Mouse (Mus musculus) embryonic facial prominence, embryonic 13.5 days (tissue): ENCODE results near the gene Tcf7. TPM values are rescaled to one million over a fixed set of nuclear protein-coding genes. Genes with fewer than 3 reads are reported as not detected.

ENCODE experiments used
- ATAC-seq: fragments of 200-750 bp; cut with Nextera tagmentation; 2 replicates; pipeline ENCODE4 v1.8.0; 2017; ENCODE audit warnings: low read depth; ENCODE audit not compliant: insufficient number of reproducible peaks, insufficient read depth, low FRiP score, low TSS enrichment
- H3K27ac ChIP-seq: fragments of 300-500 bp; sonication (generic); 2 replicates; pipeline ENCODE4 v1.5.1; 2015; ENCODE audit warnings: moderate library complexity, mild to moderate bottlenecking, inconsistent platforms
- H3K27me3 ChIP-seq: fragments of 300-500 bp; sonication (generic); 2 replicates; pipeline ENCODE4 v1.6.1; 2015; ENCODE audit warnings: mild to moderate bottlenecking, inconsistent platforms
- H3K36me3 ChIP-seq: fragments of 300-500 bp; sonication (generic); 2 replicates; pipeline ENCODE4 v1.6.1; 2015; ENCODE audit warnings: mild to moderate bottlenecking, inconsistent platforms
- H3K4me1 ChIP-seq: fragments of 300-500 bp; sonication (generic); 2 replicates; pipeline ENCODE4 v1.6.1; 2015; ENCODE audit warnings: inconsistent platforms
- H3K4me2 ChIP-seq: fragments of 300-500 bp; sonication (generic); 2 replicates; pipeline ENCODE4 v1.6.1; 2015; ENCODE audit warnings: moderate library complexity, mild to moderate bottlenecking, inconsistent platforms
- H3K4me3 ChIP-seq: fragments of 300-500 bp; sonication (generic); 2 replicates; pipeline ENCODE4 v1.5.1; 2015; ENCODE audit warnings: mild to moderate bottlenecking, inconsistent platforms
- H3K9ac ChIP-seq: fragments of 300-500 bp; sonication (generic); 2 replicates; pipeline ENCODE4 v1.6.1; 2015; ENCODE audit warnings: mild to moderate bottlenecking, inconsistent platforms
- H3K9me3 ChIP-seq: fragments of 300-500 bp; sonication (generic); 2 replicates; pipeline ENCODE4 v1.6.1; 2016; ENCODE audit warnings: inconsistent platforms
- WGBS: fragments of 180-500 bp; shearing (Covaris S2); methylation state at CpG from one replicate; pipeline ENCODE4 v1.1.7; 2015; ENCODE audit warnings: mixed read lengths; 5-methylcytosine and 5-hydroxymethylcytosine counted together
- polyA plus RNA-seq: library from polyadenylated mRNA; unstranded; fragments of >200 nt; fragmentation: Nextera tagmentation; extraction: Ambion mirVana; gene quantifications from 2 replicates; pipeline ENCODE4 v1.2.1, GENCODE M21; 2015

Gene Tcf7
- polyA plus RNA-seq, 1 experiment from 2014 or later, result 8.6 TPM

GRCm38 (mm10) chr11:52281568-52282328 lies 1.1 kb downstream of the Tcf7 start:
- ATAC-seq, result no peak
- Histone ChIP-seq H3K27me3 (peaks cover 49% of the 10 kb centered on the region), H3K27ac (no peak overlapping the region), H3K36me3 (peaks cover 3% of the 10 kb centered on the region; the same call in 1 of the 2 replicates), H3K4me1 (peaks cover 30% of the 10 kb centered on the region), H3K9ac (no peak overlapping the region), H3K4me2 (peak overlapping the region; percentile 95), H3K4me3 (peak overlapping the region; percentile 68), H3K9me3 (no peaks in the 10 kb centered on the region)
- 66% methylated on average over 19 of the region's 19 CpGs for WGBS

- ATAC-seq, result no peak
- peaks cover 3% of the 10 kb centered on the region; the same call in 1 of the 2 replicates for H3K36me3 ChIP-seq
- H3K27me3 ChIP-seq, result peaks cover 41% of the 10 kb centered on the region
- H3K9me3 ChIP-seq, result no peaks in the 10 kb centered on the region
- H3K9ac ChIP-seq, result no peak overlapping the region
- H3K4me2 ChIP-seq, result peak overlapping the region; percentile 95
- H3K4me1 ChIP-seq, result peaks cover 22% of the 10 kb centered on the region
- H3K4me3 ChIP-seq, result no peak overlapping the region
- no peak overlapping the region for H3K27ac ChIP-seq
- WGBS, result 91% methylated on average over 11 of the region's 11 CpGs
These were observed 2.0 kb downstream of the Tcf7 start for GRCm38 (mm10) chr11:52280566-52281455.

GRCm38 (mm10) chr11:52279611-52280145 lies 3.1 kb downstream of the Tcf7 start:
- Histone ChIP-seq H3K4me3 (no peak overlapping the region), H3K4me2 (no peak overlapping the region), H3K27ac (no peak overlapping the region), H3K9ac (no peak overlapping the region), H3K4me1 (peaks cover 22% of the 10 kb centered on the region), H3K27me3 (peaks cover 29% of the 10 kb centered on the region), H3K36me3 (peaks cover 3% of the 10 kb centered on the region; the same call in 1 of the 2 replicates), H3K9me3 (no peaks in the 10 kb centered on the region)
- no peak for ATAC-seq
- WGBS, result 90% methylated on average over 8 of the region's 8 CpGs

- 93% methylated on average over 6 of the region's 6 CpGs for whole genome bisulfite sequencing
- no peak overlapping the region for H3K9ac ChIP-seq
- ATAC-seq, result no peak
- no peak overlapping the region for H3K27ac ChIP-seq
- no peak overlapping the region for H3K4me3 ChIP-seq
- H3K4me1 ChIP-seq, result peaks cover 16% of the 10 kb centered on the region
- H3K27me3 ChIP-seq, result peaks cover 23% of the 10 kb centered on the region
- H3K9me3 ChIP-seq, result no peaks in the 10 kb centered on the region
- no peak overlapping the region for H3K4me2 ChIP-seq
- H3K36me3 ChIP-seq, result peaks cover 3% of the 10 kb centered on the region; the same call in 1 of the 2 replicates
These were observed 3.8 kb downstream of the Tcf7 start for GRCm38 (mm10) chr11:52278991-52279390.

- peaks cover 16% of the 10 kb centered on the region for H3K27me3 ChIP-seq
- H3K4me3 ChIP-seq, result no peak overlapping the region
- peaks cover 17% of the 10 kb centered on the region for H3K4me1 ChIP-seq
- H3K36me3 ChIP-seq, result peaks cover 3% of the 10 kb centered on the region; the same call in 1 of the 2 replicates
- WGBS, result 92% methylated on average over 3 of the region's 3 CpGs
- no peak overlapping the region for H3K27ac ChIP-seq
- no peaks in the 10 kb centered on the region for H3K9me3 ChIP-seq
- no peak for ATAC-seq
- no peak overlapping the region for H3K4me2 ChIP-seq
- H3K9ac ChIP-seq, result no peak overlapping the region
These were observed 4.7 kb downstream of the Tcf7 start for GRCm38 (mm10) chr11:52278164-52278563.

- Histone ChIP-seq H3K4me3 (no peak overlapping the region), H3K27ac (no peak overlapping the region), H3K9me3 (no peaks in the 10 kb centered on the region), H3K9ac (no peak overlapping the region), H3K4me1 (peaks cover 19% of the 10 kb centered on the region), H3K36me3 (peaks cover 3% of the 10 kb centered on the region; the same call in 1 of the 2 replicates), H3K27me3 (peaks cover 16% of the 10 kb centered on the region), H3K4me2 (no peak overlapping the region)
- ATAC-seq, result no peak
- WGBS, result 93% methylated on average over 6 of the region's 6 CpGs
These were observed 5.2 kb downstream of the Tcf7 start for GRCm38 (mm10) chr11:52277433-52278150.

GRCm38 (mm10) chr11:52276961-52277391 lies 5.8 kb downstream of the Tcf7 start:
- Histone ChIP-seq H3K4me3 (no peak overlapping the region), H3K27me3 (peaks cover 15% of the 10 kb centered on the region), H3K27ac (no peak overlapping the region), H3K36me3 (peaks cover 3% of the 10 kb centered on the region; the same call in 1 of the 2 replicates), H3K9ac (no peak overlapping the region), H3K4me1 (peaks cover 23% of the 10 kb centered on the region), H3K4me2 (no peak overlapping the region), H3K9me3 (no peaks in the 10 kb centered on the region)
- WGBS, result 87% methylated on average over 8 of the region's 8 CpGs
- ATAC-seq, result no peak

GRCm38 (mm10) chr11:52275774-52276555 lies 6.8 kb downstream of the Tcf7 start:
- ATAC-seq, result no peak
- WGBS, result 74% methylated on average over 9 of the region's 9 CpGs
- H3K36me3 ChIP-seq, result peaks cover 3% of the 10 kb centered on the region; the same call in 1 of the 2 replicates

GRCm38 (mm10) chr11:52275366-52275765 lies 7.4 kb downstream of the Tcf7 start:
- Histone ChIP-seq H3K4me3 (no peak overlapping the region), H3K4me1 (peaks cover 25% of the 10 kb centered on the region), H3K36me3 (peaks cover 3% of the 10 kb centered on the region; the same call in 1 of the 2 replicates), H3K9me3 (no peaks in the 10 kb centered on the region), H3K27me3 (no peaks in the 10 kb centered on the region), H3K9ac (no peak overlapping the region), H3K4me2 (no peak overlapping the region), H3K27ac (no peak overlapping the region)
- ATAC-seq, result no peak
- WGBS, result 81% methylated on average over 8 of the region's 8 CpGs

More at GRCm38 (mm10) chr11:52275774-52276555, 6.8 kb downstream of the Tcf7 start:
- peaks cover 25% of the 10 kb centered on the region for H3K4me1 ChIP-seq
- H3K4me2 ChIP-seq, result no peak overlapping the region
- H3K9me3 ChIP-seq, result no peaks in the 10 kb centered on the region
- H3K4me3 ChIP-seq, result no peak overlapping the region
- H3K27ac ChIP-seq, result no peak overlapping the region
- H3K27me3 ChIP-seq, result peaks cover 5% of the 10 kb centered on the region; the same call in 1 of the 2 replicates
- no peak overlapping the region for H3K9ac ChIP-seq

GRCm38 (mm10) chr11:52274456-52275112 lies 8.2 kb downstream of the Tcf7 start:
- H3K4me1 ChIP-seq, result peaks cover 25% of the 10 kb centered on the region
- H3K4me2 ChIP-seq, result no peak overlapping the region
- peaks cover 3% of the 10 kb centered on the region; the same call in 1 of the 2 replicates for H3K36me3 ChIP-seq
- H3K9me3 ChIP-seq, result no peaks in the 10 kb centered on the region
- no peak for ATAC-seq
- no peak overlapping the region for H3K27ac ChIP-seq
- no peak overlapping the region for H3K9ac ChIP-seq
- no peak overlapping the region for H3K4me3 ChIP-seq
- WGBS, result 85% methylated on average over 20 of the region's 20 CpGs
- H3K27me3 ChIP-seq, result no peaks in the 10 kb centered on the region
